Mouse (Mus musculus): ENCODE measurements around the gene Slc26a5. TPM values are rescaled to one million over a fixed set of nuclear protein-coding genes. Genes with fewer than 3 reads are reported as not detected.

The Slc26a5 gene
- total RNA-seq, 4 experiments from 2014 or later, result 0.23 to 0.43 (median 0.38) TPM

DNA sequence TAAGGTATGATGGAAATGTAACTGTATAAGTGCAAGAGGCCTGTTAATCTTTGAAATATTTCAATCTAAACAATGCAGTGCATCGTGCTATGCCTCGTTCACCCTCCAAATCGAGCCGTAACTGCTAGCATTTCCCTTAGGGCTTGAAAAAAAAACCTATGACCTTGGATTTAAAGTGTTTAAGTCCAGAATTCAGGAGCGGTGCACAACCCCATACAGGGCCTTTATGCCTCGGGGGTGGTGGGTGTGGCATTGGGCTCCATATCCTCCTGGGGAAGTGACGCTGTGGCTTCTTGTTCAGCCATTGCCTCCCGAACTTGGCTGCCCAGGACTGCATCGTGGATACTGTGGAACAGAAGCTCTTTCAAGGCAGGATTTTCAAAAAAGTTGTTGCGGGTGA, 54.5 kb downstream of the Slc26a5 start:
- no peak for DNase-seq (ENCODE audit: low spot score in 2 of 2)

DNA sequence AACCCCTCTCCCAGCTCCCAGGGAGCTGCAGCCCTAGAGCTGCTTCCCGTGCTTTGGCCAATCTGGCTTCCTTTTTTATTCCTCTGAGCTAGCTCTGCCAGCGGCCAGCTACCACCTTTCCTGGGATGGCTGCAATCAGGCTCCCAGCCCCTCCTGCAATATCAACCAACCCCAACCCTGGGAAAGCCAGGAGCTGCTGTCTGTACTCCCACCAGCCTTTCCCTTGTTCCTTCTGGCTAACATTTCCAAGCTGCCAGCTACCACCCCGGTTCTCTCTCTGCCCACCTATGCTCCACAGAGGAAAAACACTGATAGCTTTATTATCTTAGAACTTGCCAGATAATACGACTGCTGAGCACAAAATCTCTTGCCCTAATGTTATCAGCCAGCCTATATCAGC, 60.6 kb downstream of the Slc26a5 start:
- DNase-seq (ENCODE audit: low spot score in 2 of 2), result no peak

DNA sequence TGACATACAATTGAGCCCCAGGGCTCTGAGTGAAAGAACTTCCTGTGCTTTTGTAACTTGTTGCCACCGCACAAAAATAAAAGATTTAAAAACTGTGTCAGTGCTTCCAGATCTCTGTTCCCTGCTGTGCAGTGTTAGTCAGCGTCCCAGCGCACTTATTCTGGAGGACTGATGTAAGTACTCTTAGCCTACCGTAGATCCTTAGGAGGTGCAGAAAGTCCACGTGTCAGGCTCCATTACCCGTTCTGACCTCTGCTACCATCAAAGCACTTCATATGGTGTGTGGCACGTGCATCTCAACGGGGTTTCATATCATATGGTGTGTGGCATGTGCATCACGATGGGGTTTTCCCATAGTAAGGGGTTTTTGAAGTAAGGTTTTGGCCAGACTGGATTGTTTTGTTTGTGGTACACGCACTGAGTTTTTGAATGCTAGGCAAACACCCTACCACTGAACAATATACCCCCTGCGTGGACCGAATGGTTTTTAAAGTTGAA, 61.7 kb downstream of the Slc26a5 start:
- no peak for DNase-seq (ENCODE audit: low spot score in 2 of 2)

DNA sequence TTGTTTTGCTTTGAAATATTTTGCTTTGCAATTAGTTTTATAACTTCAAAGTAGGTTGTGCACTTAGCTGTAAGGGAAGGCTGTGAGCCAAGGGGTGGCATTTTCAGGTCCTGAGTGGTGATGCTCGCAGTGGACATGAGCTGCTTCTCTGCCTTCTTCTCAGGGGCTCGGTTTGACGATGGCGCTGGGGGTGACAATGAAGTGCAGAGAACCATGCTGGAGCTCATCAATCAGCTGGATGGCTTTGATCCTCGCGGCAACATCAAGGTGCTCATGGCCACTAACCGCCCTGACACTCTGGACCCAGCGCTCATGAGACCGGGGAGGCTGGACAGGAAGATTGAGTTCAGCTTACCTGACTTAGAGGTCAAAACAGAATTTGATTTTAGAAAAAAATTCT, 62.5 kb downstream of the Slc26a5 start:
- DNase-seq (ENCODE audit: low spot score in 2 of 2), result no peak

DNA sequence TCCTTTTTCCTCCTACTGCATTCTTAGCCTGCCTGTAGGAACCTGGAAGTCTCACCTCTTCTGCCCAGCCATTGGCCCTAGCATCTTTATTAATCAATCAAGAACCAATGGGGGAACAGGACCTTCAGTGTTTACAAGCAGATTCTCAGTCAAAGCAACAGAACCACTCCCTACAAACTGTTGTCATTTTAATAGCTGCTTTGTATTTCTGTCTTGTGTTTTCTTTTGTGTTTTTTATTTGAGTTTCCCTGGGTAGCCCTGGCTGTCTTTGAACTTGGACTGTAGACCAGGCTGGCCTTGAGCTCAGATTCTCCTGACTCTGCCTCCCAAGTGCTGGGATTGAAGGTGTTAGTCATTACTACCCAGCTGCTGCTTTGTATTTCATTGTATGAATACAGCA, 73.2 kb downstream of the Slc26a5 start:
- no peak for DNase-seq (ENCODE audit: low spot score in 2 of 2)

DNA sequence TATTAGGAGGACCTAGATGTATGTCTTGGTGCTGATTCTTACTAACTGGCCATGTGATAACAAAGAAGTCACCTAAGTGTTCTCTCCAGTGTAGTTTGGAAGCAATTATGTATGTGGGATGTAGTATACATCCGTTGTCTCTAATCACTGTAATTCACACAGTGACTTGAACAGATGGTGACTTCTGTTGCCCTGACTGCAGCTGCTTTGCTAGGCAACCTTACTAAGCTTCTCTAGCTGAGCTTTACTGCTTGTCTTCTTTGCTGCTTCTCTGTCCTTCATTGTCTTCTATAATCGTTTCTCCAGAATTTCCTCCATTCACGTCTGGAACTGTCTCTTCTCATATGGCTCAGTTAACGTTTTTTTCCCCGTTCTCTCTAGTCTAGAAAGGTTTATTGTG, 76.3 kb downstream of the Slc26a5 start:
- no peak for DNase-seq (ENCODE audit: low spot score in 2 of 2)

DNA sequence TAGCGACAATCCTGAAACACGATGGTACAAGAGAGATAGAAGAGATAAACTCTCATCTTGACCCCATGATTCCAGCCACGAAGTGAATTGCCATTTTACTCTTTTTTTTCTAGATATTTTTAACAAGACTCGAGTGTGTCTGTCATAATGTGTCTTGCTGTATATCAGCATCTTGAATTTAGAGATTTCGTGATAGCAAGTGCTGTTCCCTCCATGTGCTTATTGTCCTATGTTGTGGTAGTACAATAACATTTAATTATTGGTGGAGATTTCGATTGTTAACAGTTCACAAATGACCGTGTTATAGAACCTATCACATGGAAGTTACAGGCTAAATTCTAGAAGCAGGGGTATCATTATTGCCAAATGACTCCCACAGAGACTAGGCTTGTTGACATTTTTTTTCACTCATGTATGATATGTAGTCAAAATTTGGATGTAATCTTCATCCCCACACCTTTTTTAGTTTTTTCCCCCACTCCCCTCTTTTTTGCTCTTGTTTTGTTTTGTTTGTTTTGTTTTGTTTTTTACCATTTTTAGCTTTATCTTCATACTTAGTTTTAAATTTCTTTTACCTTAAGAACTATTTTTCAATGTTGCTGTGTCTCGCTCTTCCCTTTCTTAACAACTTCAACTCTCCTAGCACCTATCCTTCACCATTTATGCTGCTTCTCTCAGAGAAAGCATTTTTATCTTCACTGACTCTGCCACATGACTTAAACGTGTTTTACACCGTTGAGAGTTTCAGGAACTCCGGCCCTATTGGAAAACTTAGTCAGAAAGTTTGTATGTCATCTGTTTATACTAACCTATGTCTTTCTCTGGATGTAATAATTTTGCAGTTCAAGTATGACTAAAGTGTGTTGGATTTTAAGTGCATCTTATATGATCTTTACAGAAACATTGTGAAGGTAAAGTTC, 78.0 kb downstream of the Slc26a5 start:
- DNase-seq (ENCODE audit: low spot score in 2 of 2), result no peak

DNA sequence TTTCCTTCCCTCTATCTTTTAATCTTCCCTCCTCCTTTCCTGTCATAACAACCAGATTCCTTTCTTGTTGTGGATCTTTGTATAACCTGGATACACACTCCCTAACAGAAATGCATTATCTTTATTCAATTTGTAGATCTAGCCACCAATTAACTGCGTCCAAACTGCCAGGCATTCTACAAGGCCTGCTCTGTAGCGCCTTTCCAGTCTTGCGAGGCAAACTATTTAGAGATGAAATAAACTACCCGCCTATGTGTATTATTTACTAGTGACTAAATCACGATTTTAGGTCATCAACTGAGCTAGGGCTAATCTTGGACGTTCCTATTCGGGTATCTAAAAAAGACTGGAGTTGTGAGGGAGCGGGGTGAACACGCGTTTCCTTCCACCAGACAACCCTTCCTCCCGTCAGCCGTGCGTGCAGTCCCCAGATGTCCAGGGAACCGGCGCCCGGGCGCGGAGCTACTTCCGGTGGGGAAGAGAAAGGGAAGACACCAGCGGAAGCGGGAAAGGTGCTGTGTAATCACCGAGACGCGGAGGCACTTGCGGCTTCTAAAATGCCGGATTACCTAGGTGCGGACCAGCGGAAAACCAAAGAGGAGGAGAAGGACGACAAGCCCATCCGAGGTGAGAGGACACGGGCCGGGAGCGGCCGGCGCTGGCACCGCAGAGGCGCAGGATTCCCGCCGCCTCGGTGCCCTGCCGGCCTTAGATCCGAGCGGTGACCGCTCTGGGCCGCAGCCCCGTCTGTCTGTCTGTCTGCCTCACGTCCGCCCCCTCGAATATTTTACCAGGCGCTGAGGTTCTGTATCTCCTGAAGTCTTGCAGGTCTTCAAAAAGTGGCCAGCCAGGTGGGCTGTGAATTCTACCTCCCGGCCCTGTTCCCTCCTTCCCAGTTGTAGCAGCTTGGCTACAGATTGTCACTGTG, 78.9 kb downstream of the Slc26a5 start:
- peak; percentile 87 to 90 for DNase-seq (ENCODE audit: low spot score in 2 of 2)

DNA sequence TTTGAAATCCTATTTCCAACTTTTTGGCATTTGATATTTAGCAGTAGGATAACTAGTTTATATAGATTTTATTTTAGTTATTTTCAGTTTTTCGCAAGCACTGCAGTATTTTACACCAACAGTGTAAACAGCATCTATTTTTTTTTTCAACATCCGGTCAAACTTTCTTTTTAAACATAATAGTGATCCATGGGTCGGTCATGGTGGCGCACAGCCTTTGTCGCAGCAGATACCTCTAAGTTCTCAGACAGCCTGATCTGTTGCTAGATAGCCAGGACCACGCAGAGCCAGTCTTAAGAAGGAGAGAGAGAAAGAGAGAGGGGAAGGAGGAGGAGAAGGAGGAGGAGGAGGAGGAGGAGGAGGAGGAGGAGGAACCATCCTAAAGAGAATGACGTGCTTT, 79.6 kb downstream of the Slc26a5 start:
- no peak for DNase-seq (ENCODE audit: low spot score in 2 of 2)

DNA sequence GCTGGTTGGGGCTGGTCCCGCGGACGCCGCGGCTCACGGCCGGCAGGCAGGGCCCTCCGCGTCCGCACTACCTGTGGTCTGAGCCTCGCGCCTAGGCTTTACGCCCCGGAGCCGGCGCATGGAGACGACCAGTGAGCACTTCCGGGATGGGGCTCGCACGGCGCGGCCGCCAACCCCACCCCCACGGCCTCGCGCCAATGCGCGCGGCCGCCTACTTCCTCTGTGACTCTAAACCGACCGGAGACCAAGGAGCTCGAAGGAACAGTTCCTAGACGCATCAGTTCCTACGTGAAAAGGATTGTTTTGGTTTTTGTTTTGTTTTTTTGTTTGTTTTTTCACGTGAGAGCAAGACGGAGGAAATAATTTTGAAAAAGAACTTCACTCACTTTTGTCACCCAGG, 80.4 kb downstream of the Slc26a5 start, which contains the start of the genes Dnajc2 and Psmc2:
Gene Dnajc2, minus strand, starts transcription at position 199 of the 400 bp plus-strand sequence.
Gene Psmc2, plus strand, starts transcription at position 231 of the 400 bp plus-strand sequence.
- DNase-seq (ENCODE audit: low spot score in 2 of 2), result peak; percentile 77 to 90

DNA sequence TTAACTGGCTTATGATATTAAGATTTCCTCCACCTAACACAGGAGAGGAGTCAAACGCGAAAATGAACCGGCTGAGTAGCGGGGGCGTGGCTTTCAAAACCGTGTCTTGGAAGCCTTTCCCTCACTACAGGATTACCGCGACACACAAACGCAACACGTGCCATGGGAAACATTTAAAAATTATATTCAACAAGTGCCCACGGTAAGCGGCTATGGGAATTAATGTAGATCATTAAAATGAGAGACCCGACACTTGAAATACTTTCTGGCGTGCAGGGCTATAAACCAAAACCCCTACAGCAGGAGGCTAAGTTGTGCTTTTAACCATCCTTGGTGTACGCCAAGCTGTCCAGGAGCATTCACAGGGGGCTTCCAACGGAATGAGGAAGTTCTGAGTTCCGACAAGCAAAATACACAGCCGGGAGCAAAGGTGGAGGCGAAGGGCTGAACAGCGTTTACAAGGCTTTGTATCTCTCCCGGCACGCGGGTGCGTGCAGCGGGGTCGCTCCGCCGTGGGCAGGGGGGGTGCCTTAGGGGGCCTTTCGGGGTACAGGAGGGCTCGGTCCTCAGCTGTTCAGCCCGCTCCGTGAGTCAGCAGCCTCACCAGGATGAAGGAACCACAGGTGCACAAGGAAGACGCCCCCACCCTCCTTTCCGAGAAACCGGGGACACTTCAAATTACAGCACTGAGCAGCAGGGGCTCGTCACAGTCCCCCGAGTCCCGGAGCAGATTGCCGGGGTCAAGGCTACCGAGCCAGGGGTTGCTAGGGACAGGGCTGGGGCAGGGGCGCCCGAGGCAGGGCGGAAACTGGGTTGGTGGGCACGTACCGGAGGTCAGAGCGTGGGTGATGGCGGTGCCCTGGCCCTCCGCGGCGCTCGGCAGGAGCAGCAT, 81.0 kb downstream of the Slc26a5 start:
- DNase-seq (ENCODE audit: low spot score in 2 of 2), result no peak

DNA sequence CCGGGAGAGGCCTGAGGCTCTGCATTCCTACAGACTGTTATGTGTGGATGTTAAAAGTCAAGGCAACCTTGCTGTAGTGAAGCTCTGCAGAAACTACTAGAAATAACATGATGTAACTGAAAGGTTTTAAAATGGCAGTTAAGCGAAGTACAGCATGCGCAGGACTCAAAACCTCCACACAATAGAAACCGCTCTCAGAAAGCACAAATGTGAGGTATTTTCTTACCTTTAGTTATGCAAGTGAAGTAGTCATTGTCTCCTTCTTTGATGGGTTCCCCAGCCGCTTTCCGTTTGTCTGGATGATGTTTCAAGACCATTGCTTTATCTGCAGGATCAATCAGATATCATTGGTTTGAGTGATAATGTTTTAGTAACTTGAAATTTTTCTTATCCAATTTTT, 88.9 kb downstream of the Slc26a5 start:
- DNase-seq (ENCODE audit: low spot score in 2 of 2), result no peak

DNA sequence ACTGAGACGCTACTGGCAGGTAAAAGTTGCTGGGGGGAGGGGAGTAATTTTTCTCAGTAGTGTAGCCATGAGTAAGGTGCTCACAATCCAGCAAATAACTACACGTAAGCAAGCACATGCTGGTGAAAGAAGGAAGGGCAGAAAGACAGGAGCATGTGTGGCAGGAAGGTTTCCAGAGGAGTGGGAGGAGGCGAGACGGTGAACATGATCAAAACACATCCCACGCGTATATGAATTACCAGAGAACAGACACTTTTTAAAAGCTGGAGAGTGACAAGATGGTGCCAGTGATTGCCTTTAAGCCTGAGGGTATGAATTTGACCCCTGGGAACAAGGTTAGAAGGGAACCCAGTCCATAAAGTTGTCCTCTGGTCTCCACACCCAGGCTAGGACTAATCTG, 95.6 kb downstream of the Slc26a5 start:
- DNase-seq (ENCODE audit: low spot score in 2 of 2), result no peak

DNA sequence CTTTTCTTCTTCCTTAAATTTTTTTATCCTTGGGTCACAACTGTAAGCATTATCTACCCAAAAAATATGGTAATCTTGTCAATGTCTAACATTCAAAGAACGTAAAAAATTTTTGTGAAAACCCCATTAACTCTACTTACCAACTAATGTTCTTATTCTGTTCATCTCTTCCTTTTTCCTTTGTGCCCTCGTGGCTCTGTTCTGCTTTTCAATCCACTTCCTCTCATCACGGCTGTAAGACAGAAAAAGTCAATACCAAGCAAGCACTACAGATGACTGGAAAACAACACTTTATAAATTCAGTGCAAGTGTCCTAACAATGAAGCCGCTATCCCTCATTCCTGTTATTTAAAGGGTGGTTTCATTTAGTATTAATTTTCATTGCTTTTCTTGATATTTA, 96.9 kb downstream of the Slc26a5 start:
- no peak for DNase-seq (ENCODE audit: low spot score in 2 of 2)

Other genes with a start within 250 kb of the Slc26a5 start
- under 1 TPM; 0.23 to 0.70 (median 0.32) TPM for gene Fbxl13, start 220.0 kb downstream of the Slc26a5 start, total RNA-seq (2022)
- gene Armc10, start 219.8 kb downstream of the Slc26a5 start, total RNA-seq (2022), result 10 to 100 TPM; 20.0 to 21.6 (median 20.7) TPM
- 10 to 100 TPM; 11.6 to 13.2 (median 12.2) TPM for gene Napepld, start 164.2 kb downstream of the Slc26a5 start, total RNA-seq (2022)
- gene Pmpcb, start 128.5 kb downstream of the Slc26a5 start, total RNA-seq (2022), result 10 to 100 TPM; 58.6 to 77.1 (median 69.3) TPM
- gene Dnajc2, start 80.4 kb downstream of the Slc26a5 start, total RNA-seq (2022), result 10 to 100 TPM; 33.9 to 37.9 (median 37.5) TPM
- 100 to 1,000 TPM; 116 to 122 (median 118) TPM for gene Psmc2, start 80.3 kb downstream of the Slc26a5 start, total RNA-seq (2022)